Mouse (Mus musculus) induced T-regulatory cell, adult 2 months (primary cell): ENCODE measurements around the gene Rbm28.
"Not testable (repeated sequence)": the region's sequence is repeated elsewhere in the genome, so short reads cannot be mapped to it uniquely, and the experiment has no call there.

ENCODE experiments used
- DNase-seq: peaks from one replicate; pipeline ENCODE4 v3.0.0-alpha.2; 2012; ENCODE audit warnings: low read depth

Rbm28 gene

DNA sequence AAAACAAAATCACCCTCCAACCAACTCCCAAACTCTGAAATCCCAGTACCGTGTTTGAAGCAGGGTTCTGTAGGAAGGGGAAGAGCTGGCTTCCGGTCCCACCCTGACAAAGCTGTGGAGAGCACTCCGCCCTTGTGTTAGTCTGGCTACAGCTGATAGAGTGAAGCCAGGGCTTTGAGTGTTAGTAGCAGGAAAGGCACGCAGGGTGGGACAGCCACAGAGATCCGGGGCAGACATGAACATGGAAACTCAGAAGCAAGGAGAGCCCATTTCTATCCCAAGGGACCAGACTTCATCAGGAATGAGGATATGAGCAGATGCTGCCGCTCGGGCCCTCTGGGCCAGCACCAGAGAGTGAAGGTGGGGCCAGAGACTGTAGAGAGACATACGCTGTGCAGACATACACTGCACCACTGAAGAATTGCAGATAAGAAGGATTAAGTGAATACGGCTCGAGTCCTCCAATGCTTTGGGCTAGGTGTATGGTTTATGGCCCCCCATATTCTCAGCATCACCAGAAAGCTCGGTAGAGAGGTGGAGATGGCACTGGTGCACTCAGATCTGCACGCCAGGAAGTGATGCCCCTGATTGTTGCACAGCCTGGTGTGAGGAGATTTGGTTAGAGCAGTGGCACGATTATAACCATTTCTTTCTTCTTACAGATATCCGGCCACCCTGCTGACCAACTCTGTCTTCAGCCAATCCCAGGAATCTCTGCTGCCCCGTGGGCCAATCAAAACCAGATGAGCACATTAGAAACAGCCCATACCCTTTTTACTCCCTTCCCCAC lies 29.4 kb upstream of the Rbm28 start:
- DNase-seq: no peak

DNA sequence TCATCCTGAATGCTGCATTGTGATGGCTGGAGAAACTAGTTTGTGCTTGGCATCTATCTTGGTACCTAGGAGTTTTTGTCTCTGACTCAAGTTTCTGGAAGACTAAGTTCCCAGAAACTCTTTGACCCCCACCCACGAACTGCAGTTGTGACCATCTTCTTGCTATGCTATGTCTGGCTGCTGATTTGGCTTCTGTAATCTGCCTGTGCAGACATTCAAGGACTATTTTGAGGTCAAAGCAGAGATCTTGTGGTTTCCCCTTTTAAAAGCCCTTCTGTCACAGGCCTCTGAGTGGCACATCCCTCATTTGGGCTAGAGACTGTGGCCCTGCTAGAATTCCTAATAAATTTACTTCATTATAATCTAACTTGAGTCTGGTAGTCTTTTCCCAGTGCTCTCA lies 23.1 kb upstream of the Rbm28 start:
- no peak for DNase-seq

DNA sequence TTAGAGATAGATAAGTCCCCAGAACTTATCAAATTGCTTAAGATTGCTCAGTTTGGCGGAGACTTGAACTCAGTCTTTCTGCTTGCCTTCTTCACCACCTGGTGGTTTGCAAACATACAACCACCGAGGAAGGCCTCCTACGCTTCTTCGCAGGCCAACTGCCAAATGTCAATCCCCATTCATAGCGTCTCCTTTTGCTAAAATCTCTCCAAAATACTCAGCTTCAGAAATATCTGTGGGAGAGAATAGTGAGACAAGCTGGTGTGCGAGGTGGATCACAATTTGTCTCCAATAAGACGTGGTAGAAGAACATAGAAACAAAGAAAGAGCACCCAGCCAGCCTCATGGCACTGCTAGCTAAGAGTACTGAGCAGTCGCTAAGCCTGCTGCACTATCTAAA lies 15.0 kb upstream of the Rbm28 start:
- no peak for DNase-seq

DNA sequence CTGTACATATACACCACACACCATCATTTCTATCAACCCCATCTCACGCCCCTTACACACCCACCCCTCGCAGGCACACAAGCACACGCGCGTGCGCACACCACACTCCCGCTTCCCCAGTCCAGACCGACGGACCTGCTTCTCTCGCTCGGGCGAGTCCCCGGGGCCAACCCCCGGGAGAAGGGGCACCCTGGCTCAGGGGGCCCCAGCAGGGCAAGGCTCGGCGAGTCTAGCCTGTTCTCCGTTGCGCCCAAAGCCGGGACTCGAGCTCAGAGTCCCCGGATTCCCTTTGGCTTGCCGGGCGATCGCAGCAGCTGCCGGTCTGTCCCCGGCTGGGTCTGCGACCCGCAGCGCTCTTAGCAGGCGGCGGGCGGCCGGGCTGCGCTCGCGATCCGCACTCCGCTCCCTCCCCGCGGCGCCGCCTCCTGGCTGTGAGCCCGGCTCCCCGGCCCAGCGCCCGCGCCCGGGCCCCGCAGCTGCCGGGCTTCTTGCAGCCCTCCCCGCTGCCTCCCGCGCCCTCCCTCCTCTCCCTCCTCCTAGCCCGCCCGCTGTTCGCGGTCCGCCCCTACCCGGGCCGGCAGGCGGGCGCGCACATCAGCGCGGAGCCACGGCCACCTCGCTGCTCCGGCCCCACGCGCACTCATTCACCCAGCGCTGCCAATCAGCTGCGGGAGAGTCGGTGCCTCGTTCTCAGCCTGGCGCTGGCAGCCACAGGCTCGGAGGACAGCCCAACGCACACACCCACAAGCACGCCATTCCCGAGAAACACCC lies 14.3 kb upstream of the Rbm28 start, which contains the start of gene Prrt4:
Gene Prrt4, minus strand, starts transcription at position 697 of the 771 bp plus-strand sequence.
- no peak for DNase-seq

DNA sequence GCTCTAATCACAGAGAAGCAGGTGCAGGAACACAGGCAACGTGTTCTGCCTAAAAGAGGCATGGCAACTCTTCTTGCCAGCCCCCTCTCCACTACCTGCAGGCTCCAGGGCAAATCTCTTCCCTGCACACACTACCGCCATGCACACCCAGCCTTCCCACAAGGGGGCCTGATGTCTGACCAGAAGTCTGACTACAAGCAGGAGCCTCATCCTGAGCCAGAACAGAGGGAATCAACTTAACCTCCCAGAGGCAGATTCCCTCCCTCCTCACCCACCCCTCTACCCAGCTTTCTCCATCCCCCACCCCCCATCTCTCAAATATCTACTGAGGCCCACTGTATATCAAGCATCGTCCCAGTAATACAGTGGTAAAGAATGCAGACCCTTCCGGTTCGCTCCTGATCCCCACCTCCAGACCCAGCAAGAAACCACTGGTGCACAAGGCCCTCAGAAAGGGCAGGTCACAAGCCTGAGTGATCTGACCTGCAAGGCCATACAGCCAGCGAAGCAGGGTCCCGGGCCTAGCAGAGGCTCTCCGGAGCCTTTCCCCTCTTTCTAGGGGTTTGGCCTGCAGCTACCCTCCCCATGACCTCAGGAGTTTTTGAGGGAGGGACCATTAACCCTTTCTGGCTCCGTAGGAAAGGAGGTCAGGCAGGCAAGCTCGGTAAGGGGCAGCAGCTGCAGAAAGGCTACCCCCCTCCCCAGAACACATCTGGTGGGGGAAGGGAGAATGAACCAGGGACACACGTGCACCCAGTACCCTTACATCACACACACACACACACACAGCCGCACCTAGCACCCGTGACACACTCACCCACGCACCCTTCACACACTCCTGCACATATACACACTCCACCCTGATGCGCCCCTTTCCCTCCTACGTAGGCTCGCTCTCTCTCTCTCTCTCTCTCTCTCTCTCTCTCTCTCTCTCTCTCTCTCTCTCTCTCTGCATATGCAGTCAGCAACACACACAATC lies 13.4 kb upstream of the Rbm28 start:
- no peak for DNase-seq

DNA sequence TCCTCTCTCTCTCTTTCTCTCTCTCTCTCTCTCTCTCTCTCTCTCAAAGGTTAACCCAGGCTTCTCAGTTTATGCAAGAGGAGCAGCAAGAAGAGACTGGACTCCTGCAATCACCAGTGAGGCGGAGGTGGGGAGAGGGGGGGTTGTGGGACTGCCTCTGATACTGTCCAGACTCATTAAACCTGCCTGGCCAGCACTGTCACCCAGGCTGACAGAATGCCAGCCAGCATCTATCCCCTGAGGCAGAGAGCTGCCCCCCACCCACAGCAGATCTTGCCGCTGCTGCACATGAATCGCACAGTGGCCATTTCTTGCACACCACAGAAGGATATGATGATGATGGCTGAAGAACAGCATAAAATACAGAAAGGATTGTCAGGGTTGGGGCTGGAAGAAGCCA lies 10.3 kb upstream of the Rbm28 start:
- DNase-seq: no peak

DNA sequence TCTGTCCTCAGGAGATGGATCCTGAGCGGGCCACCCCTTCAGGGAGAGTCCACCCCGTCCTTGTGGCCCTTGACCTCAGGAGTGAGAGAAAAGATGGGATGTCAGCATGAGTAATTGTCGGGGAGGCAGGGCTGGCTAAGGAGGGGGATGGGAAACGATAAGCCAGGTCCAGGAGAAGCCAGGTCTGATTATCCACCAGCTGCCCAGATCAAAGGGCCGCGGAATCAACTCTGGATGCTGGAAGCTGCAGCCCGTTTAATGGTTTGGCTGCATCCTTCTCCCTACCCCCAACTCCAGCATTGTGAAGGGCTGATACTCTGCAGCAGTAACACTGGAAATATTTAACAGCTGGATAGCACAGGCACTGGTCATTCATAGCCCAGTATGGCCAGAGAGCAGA lies 9.6 kb upstream of the Rbm28 start:
- no peak for DNase-seq

DNA sequence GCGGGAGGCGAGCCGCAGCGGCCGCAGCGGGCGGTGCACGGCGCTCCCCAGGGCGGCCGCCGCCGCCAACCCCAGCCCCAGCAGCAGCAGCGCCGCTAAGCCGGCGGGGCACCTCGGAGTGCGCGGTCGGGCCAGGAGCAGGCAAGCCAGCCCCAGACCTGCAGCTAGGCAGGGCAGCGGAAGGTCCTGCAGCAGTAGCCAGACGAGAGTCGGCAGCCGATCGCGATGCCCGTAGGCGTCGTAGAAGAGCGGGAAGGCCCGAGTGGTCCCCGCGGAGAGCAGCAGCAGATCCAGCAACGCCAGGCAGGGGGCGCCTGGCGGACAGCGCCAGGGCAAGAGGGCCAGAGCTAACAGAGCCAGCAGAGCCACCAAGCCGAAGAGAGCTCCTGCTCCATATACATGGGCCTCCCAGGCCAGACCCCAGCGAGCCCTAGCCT lies 6.2 kb upstream of the Rbm28 start:
- DNase-seq: peak; percentile 81

DNA sequence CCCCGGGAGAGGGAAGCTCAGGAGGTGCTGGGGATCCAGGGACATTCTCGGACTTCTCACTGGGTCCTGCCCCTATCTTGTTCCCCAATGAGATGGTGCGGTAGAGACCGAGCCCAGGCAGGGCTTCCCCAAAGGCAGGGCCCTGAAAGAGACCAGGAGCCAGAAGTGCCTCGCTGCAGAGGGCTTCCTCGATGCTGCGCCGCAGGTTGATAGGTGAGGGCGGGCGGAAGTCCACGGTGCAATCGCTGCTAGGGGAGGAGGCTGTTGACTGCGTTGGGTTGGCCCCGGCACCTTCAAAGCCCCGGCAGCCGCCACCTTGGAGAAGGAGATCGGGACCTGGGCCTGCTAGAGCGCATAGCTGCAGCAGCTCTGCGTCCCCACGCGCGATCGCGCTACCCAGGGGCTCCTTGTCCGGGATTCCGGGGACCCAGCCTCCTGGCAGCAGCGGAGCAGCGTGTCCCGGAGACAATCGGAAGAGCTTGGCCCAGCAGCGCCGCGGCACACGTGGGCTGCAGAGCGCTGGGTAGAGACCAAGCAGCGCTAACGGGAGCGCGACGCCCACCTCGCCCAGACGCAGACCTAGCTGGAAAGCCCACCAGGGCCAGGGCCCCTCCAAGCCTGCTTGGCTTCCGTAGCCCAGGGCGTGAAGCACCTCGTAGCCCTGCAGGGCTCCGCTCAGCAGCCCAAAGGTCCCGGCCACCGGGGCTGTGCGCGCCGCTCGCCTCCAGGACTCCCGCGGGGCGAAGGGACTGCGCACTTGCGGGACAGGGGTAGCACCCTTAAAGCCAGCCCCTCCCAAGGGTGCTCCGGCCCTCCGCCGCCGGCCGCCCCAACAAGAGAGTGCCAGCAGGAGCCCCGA lies 5.5 kb upstream of the Rbm28 start:
- peak; percentile 85 for DNase-seq

DNA sequence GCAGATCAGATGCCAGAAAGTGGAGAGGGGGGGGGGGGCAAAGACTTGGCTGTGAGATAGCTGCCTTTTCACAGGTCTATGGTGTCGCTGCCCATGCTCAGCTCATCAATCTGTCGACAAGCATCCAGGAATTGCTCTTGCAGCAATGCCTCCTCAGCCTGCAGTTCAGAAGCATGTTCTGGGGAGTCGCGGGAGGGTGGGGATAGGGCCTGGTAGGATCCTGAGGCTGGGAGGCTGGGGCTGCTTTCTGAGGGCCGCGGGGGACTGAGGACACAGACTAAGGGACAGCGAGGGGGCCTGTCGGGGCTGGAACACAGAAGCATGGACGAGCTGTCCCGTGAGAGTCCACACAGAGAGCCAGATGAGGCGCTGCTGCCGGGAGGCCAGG lies 4.9 kb upstream of the Rbm28 start:
- no peak for DNase-seq

DNA sequence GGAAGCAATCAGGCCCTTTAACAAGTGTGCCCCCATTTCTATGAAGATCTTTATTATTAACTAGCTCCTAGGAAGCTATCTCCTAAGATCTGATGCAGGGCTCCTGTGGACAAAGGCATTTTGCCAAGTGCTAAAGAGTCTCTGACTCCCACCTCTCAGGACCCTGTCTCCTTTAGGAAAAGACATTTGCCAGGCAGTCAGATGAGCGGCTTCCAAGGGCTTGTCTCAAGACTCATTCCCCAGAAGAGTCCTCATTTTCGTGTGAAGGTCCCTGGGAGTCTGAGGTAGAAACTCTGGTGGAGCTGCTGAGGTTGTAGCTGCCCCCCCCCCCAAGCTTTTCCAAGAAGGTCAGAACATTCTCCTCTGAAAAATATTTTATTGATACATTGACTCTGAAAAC lies 4.1 kb upstream of the Rbm28 start:
- DNase-seq: no peak

DNA sequence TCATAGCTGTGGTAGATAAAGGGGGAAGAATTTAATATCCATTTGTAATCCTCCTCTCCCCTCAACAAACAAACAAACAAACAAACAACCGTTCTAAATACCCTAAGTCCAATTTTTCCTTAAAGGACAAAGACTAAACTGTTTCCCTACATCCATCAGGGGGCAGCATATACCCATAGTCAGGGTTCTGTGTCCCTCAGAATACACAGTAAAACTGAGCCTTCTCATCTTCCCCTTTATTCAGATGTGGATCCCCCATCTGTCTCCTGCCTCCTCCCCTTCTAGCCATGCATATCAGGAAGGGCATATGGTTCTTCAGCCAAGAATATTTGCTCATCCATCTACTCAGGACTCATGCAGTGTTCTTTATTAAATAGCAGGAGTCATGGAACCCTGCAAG lies 1.4 kb upstream of the Rbm28 start:
- DNase-seq: peak; percentile 78

DNA sequence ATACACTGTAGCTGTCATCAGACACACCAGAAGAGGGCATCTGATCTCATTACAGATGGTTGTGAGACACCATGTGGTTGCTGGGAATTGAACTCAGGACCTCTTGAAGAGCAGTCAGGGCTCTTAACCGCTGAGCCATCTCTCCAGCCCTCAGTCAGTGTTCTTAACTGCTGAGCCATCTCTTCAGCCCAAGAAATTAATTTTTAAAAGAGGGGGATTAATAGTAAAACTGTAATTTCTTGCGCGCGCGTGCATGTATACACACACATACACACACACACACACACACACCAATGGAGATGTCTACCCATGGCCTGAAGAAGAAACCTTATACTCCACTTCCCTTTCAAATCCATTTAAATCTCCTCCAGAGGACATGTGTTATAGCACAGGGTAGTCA lies 3.5 kb downstream of the Rbm28 start:
- DNase-seq: not testable (repeated sequence)

DNA sequence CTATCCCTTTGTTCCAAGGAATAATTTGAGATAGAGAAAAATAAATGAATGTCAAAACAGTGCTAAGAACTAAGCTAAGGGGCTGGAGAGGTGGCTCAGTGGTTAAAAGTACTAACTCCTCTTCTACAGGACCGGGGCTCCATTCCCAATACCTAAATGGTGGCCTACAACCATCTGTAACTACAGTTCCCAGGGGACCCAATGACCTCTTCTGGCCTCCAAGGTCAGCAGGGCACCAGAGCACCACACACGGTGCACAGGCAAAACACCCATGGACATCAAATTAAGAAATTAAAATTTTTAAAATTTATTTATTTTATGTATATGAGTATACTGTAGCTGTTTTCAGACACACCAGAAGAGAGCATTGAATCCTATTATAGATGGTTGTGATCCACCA lies 4.0 kb downstream of the Rbm28 start:
- no peak for DNase-seq

DNA sequence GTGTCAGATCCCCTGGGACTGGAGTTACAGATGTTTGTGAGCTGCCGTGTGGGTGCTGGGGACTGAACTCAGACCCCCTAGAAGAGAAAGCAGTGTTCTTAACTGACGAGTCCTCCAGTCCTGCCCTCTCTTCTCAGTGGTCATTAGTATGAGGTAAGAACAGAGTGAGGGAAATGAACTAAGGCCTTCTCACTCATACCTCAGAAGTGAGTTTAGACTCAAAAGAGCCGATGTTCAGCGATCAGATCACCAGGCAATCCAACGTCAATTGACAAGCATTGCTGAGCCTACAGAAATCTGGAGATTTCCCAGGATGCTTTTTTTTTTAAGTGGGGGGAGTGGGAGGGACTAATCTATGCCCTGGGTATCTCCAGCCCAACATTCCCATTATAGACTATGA lies 8.5 kb downstream of the Rbm28 start:
- no peak for DNase-seq

DNA sequence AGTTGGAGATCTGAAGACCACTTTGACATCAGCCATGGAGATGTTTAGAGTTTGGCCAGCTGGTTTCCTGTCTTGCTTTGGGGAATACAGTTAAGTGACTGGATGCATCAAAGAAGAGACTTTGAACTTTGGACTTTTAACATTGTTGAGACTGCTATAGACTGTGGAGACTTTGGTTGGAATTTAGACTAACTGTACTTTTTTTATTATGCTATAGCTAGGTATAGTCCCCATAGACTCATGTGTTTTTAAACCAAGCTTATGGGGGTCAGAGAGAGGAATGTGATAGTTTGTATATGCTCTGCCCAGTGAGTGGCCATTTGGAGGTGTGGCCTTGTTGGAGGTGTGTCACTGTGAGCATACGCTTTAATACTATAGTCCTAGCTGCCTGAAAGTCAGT lies 14.8 kb downstream of the Rbm28 start:
- no peak for DNase-seq

DNA sequence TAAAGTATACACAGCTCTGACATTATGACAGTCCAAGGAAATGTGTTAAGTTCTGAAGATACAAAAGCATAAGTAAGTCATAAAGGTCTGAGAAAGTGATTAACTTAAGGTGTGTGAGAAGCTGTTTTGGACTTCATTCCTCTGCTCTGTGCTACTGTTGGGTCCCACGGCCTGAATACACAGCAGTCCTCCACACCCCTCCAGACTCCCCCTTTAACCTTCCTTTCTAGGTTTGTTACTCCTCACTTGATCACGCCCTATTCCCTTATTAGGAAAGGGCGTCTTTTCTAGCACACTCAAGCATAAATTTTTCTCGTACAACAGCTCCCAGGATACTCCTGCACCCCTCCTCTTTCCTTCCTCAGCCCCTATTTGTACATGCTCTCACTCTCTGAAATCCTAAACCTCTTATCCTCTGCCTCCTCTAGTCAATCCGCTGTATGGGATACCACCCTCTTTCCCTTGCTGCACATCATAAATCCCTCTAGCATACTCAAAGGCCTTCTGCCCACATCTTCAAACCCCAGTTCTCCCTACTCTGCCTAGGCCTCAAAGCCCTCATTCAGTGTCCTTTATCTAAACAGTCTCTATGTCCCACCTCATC lies 17.3 kb downstream of the Rbm28 start:
- no peak for DNase-seq

DNA sequence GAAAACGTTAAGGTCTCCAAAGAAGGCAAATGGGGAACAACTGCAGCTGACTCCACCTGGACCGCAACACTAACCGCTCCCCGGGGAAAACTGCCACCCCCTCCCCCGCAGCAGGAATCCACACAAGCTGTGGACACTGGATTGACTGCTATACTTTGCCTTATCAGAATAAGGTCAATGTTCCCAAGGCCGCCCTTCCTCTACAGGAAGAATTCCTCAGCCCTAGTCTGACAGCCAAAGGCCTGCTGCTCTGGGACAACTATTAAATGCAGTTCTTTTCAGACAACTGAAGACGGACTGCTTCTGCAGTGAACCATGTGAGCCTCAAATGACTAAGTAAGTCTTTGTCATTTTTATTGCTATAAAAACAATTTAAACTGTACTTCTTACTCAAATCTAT lies 18.2 kb downstream of the Rbm28 start:
- no peak for DNase-seq

DNA sequence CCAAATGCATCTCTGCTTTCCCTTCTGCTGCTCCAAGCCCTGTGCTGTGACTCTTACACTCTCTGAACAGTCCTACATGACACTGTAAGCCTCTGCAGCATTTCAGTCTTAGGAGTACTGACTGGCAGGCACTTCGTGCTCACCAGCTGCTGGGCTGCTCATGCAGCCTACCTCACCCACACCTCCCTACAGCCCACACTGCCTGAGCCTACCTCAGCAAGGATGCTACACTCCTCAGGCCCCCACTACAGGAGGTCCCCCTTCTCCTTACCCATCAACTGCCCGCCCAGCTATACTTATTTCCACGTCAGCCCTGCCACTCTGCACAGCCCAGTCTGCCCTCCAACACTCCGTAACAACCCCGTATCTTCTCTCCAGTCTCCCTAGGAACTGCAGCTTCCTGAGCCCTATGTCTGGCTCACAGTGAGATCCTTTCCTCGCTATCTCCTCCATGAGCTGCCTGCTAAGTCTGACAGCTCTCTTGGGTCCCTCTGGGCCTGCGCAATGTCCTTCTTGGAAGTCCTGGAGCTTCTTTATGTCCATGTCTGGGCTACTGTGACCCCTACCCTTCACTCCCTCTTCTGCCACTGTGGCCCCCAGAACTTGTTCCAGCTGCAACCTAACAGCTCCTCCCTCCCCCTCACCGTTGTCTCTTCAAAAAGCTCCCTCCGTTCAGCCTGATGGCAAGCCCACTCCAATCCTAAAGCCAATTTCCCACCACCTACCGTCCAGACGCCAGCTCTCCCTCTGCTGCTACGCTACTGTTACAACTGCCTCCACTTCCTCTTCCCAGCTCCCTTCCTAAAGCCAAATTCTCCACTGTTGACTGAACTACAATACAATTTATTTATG lies 19.1 kb downstream of the Rbm28 start:
- no peak for DNase-seq

DNA sequence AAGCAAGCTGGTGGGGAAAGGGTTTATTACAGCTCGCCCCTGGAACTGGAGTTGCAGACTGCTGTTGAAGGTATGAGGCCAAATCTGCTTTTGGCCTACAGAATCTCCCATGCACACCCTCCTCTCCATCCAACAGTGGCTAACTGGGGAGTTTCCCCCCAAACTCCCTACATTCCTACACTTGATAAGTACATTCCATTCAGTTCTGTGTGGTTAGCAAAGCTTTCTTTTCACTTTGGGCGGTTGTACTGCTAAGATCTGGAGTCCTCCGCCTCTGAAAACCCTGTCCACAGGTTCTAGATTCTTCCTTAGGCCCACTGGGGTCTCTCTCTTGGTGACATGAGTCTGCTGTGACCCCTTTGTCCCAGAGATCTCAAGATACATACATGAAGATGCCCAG lies 19.8 kb downstream of the Rbm28 start:
- no peak for DNase-seq
